Mouse (Mus musculus) liver, postnatal 0 days (tissue): ENCODE measurements around the gene Khdrbs1.

Source experiments
- CTCF ChIP-seq: sonication (generic); IDR thresholded peaks from 2 replicates; pipeline ENCODE4 v1.5.1; 2016; ENCODE audit warnings: antibody characterized with exemption, low read depth
- EP300 ChIP-seq: IDR thresholded peaks from 2 replicates; pipeline ENCODE4 v1.6.1; 2016; ENCODE audit warnings: antibody characterized with exemption, low read depth, mild to moderate bottlenecking

DNA sequence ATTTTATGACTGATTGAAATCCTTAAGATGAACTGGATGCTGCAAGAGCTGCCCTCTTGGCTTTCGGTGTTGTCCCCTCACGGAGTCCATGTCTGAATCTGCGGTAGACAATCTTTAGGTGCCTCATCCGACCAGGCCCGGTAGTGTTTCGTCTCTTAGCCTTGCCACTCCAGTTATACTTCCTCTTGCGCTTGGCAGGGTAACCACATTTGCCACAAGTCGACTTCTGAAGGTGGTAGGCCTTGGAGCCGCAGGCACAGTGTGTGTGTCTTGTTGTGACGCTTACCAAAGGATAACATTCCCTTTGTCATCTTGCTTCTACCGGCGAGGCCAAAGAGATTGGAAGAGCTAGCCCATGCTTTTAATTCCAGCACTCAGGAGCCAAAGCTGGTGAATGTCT lies 19.5 kb upstream of the Khdrbs1 start:
- TF ChIP-seq CTCF (no peak), EP300 (no peak)
